Mouse (Mus musculus): ENCODE results near the gene Ghr.

GRCm38 (mm10) chr15:3611961-3612360, 28.7 kb upstream of the Ghr start:
- TF ChIP-seq CTCF (IDR thresholded peaks at IDR 0.05; ENCODE audit: low read depth) (no peak), EP300 (IDR thresholded peaks at IDR 0.05; ENCODE audit: low read depth) (no peak)
